Mouse (Mus musculus) limb, embryonic 12.5 days (tissue): ENCODE measurements at regions not wholly inside any gene's neighbourhood (a gene's known extent, or its start where the extent isn't known, plus 50 kb on each side); places are given as distances from the start of the nearest gene placed in this dataset.
"Not testable (repeated sequence)": the region's sequence is repeated elsewhere in the genome, so short reads cannot be mapped to it uniquely, and the experiment has no call there.

Experiments
- ATAC-seq: fragments of 200-750 bp; cut with Nextera tagmentation; 2 replicates; pipeline ENCODE4 v1.8.0; 2017; ENCODE audit warnings: low read depth, moderate TSS enrichment; ENCODE audit not compliant: insufficient number of reproducible peaks, insufficient read depth, low FRiP score, low TSS enrichment
- H3K27ac ChIP-seq: fragments of 300-500 bp; sonication (generic); 2 replicates; pipeline ENCODE4 v1.5.1; 2016; ENCODE audit warnings: mild to moderate bottlenecking, moderate library complexity
- H3K27me3 ChIP-seq: fragments of 300-500 bp; sonication (generic); 2 replicates; pipeline ENCODE4 v1.6.1; 2016; ENCODE audit warnings: mild to moderate bottlenecking, moderate library complexity
- H3K36me3 ChIP-seq: fragments of 300-500 bp; sonication (generic); 2 replicates; pipeline ENCODE4 v1.6.1; 2016; ENCODE audit warnings: mild to moderate bottlenecking, moderate library complexity
- H3K4me1 ChIP-seq: fragments of 300-500 bp; sonication (generic); replicated peaks from 2 replicates; pipeline ENCODE4 v1.6.1; 2016
- H3K4me2 ChIP-seq: fragments of 300-500 bp; sonication (generic); 2 replicates; pipeline ENCODE4 v1.6.1; 2016; ENCODE audit warnings: mild to moderate bottlenecking, moderate library complexity
- H3K4me3 ChIP-seq: fragments of 300-500 bp; sonication (generic); replicated peaks from 2 replicates; pipeline ENCODE4 v1.5.1; 2016; ENCODE audit warnings: mild to moderate bottlenecking
- H3K9ac ChIP-seq: fragments of 300-500 bp; sonication (generic); replicated peaks from 2 replicates; pipeline ENCODE4 v1.6.1; 2016; ENCODE audit warnings: mild to moderate bottlenecking, moderate library complexity
- H3K9me3 ChIP-seq: fragments of 300-500 bp; sonication (generic); 2 replicates; pipeline ENCODE4 v1.6.1; 2016; ENCODE audit warnings: mild to moderate bottlenecking, moderate library complexity
- WGBS: fragments of 180-500 bp; shearing (Covaris S2); methylation state at CpG from one replicate; pipeline ENCODE4 v1.1.7; 2016; 5-methylcytosine and 5-hydroxymethylcytosine counted together

GRCm38 (mm10) chr13:73069840-73070530 lies 190.3 kb upstream of the Irx4 start:
- no peak for ATAC-seq
- Histone ChIP-seq H3K9ac (no peak overlapping the region), H3K27me3 (peaks cover 43% of the 10 kb centered on the region), H3K4me2 (no peak overlapping the region), H3K27ac (no peak overlapping the region), H3K4me3 (no peak overlapping the region), H3K4me1 (no peaks in the 10 kb centered on the region; the same call in 1 of the 2 replicates), H3K9me3 (no peaks in the 10 kb centered on the region), H3K36me3 (no peaks in the 10 kb centered on the region)
- WGBS = 20% methylated on average over 13 of the region's 13 CpGs

DNA sequence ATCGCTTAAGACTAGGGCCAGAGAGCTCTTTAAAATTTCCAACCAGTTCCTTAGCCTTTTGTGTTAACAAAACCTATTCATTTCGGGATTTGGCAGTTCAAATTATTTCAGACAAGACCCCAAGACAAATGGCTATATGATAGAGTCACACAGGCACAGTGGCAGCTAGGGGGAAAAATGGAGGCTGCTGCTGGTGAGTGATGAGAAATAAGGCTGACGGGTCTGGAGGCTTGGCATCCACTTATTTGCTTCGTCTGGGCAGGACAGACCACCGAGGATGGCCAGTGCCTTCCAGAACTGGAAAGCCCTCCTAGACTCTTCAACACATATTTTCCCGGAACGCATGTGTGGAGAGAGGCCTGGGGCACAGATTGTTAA lies 189.8 kb upstream of the Irx4 start:
- H3K36me3 ChIP-seq = no peaks in the 10 kb centered on the region
- H3K4me2 ChIP-seq = no peak overlapping the region
- WGBS = 40% methylated on average over 7 of the region's 7 CpGs
- no peak for ATAC-seq
- no peak overlapping the region for H3K27ac ChIP-seq
- no peak overlapping the region for H3K9ac ChIP-seq
- H3K27me3 ChIP-seq = peaks cover 43% of the 10 kb centered on the region
- no peak overlapping the region for H3K4me3 ChIP-seq
- no peaks in the 10 kb centered on the region; the same call in 1 of the 2 replicates for H3K4me1 ChIP-seq
- H3K9me3 ChIP-seq = no peaks in the 10 kb centered on the region

GRCm38 (mm10) chr13:73071032-73071431 lies 189.2 kb upstream of the Irx4 start:
- Histone ChIP-seq H3K4me1 (no peaks in the 10 kb centered on the region; the same call in 1 of the 2 replicates), H3K4me3 (no peak overlapping the region), H3K9ac (no peak overlapping the region), H3K4me2 (no peak overlapping the region), H3K36me3 (no peaks in the 10 kb centered on the region), H3K27ac (no peak overlapping the region), H3K9me3 (no peaks in the 10 kb centered on the region), H3K27me3 (peaks cover 43% of the 10 kb centered on the region)
- ATAC-seq = no peak
- WGBS = 44% methylated on average over 8 of the region's 8 CpGs

GRCm38 (mm10) chr13:73071854-73072852 lies 188.1 kb upstream of the Irx4 start:
- no peak overlapping the region for H3K27ac ChIP-seq
- peaks cover 43% of the 10 kb centered on the region for H3K27me3 ChIP-seq
- no peaks in the 10 kb centered on the region; the same call in 1 of the 2 replicates for H3K4me1 ChIP-seq
- WGBS = 50% methylated on average over 6 of the region's 6 CpGs
- H3K9me3 ChIP-seq = no peaks in the 10 kb centered on the region
- no peak overlapping the region for H3K9ac ChIP-seq
- ATAC-seq = no peak
- H3K4me2 ChIP-seq = no peak overlapping the region
- H3K36me3 ChIP-seq = no peaks in the 10 kb centered on the region
- H3K4me3 ChIP-seq = no peak overlapping the region

DNA sequence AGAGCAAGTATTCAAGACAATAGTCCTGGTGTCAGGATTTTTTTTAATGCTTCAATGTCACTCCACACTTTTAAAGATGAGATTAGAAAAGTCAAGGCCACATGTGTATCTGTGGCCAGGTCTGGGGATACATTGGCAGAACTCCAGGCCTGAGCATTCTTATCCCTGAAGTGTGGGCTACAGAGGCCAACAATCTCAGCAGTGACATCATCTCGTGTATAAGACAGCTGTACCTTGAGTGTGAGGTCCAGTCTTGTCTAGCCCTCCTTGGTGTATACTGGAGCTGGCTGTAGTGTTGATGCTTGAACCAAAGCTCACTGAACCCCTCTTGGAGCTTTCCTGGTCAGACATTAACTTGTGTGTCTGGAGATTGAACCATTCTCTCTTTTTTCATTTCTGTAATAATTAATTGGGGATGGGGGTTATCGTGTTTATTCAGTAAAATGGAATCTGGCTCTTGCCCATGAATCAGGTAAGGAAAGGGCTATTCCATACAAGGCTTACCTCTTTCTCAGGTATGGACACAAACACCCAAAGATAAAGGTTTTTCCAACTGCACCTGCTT lies 182.3 kb upstream of the Irx4 start:
- Histone ChIP-seq H3K27me3 (peaks cover 4% of the 10 kb centered on the region; the same call in 1 of the 2 replicates), H3K36me3 (no peaks in the 10 kb centered on the region), H3K27ac (no peak overlapping the region), H3K9ac (no peak overlapping the region), H3K4me1 (no peaks in the 10 kb centered on the region), H3K4me2 (no peak overlapping the region), H3K4me3 (no peak overlapping the region), H3K9me3 (no peaks in the 10 kb centered on the region)
- ATAC-seq = no peak
- WGBS = 72% methylated on average over 2 of the region's 2 CpGs

- not testable (repeated sequence) for H3K27me3 ChIP-seq, H3K9ac ChIP-seq, H3K9me3 ChIP-seq, H3K4me2 ChIP-seq, ATAC-seq, H3K36me3 ChIP-seq, H3K4me1 ChIP-seq, H3K4me3 ChIP-seq, H3K27ac ChIP-seq
Observed at GRCm38 (mm10) chr13:73087815-73088214, 172.5 kb upstream of the Irx4 start.

GRCm38 (mm10) chr13:73091886-73092285 lies 168.4 kb upstream of the Irx4 start:
- Histone ChIP-seq H3K4me2 (no peak overlapping the region), H3K9ac (no peak overlapping the region), H3K4me3 (no peak overlapping the region), H3K27ac (no peak overlapping the region), H3K4me1 (no peaks in the 10 kb centered on the region), H3K36me3 (no peaks in the 10 kb centered on the region), H3K27me3 (no peaks in the 10 kb centered on the region; the same call in 1 of the 2 replicates), H3K9me3 (no peaks in the 10 kb centered on the region)
- ATAC-seq = no peak
- 52% methylated on average over 3 of the region's 3 CpGs for whole genome bisulfite sequencing

GRCm38 (mm10) chr13:73097502-73097901 lies 162.8 kb upstream of the Irx4 start:
- Histone ChIP-seq H3K9me3 (no peaks in the 10 kb centered on the region), H3K27me3 (no peaks in the 10 kb centered on the region; the same call in 1 of the 2 replicates), H3K4me1 (no peaks in the 10 kb centered on the region), H3K9ac (no peak overlapping the region), H3K4me3 (no peak overlapping the region), H3K36me3 (no peaks in the 10 kb centered on the region), H3K27ac (no peak overlapping the region), H3K4me2 (no peak overlapping the region)
- ATAC-seq = no peak
- WGBS = 80% methylated on average over 9 of the region's 9 CpGs

- Histone ChIP-seq H3K9ac (no peak overlapping the region), H3K9me3 (no peaks in the 10 kb centered on the region), H3K4me2 (no peak overlapping the region), H3K4me1 (no peaks in the 10 kb centered on the region), H3K4me3 (no peak overlapping the region), H3K27ac (no peak overlapping the region), H3K27me3 (no peaks in the 10 kb centered on the region; the same call in 1 of the 2 replicates), H3K36me3 (no peaks in the 10 kb centered on the region)
- no peak for ATAC-seq
- 83% methylated on average over 1 of the region's 1 CpGs for WGBS
Observed at GRCm38 (mm10) chr13:73099407-73099806, 160.9 kb upstream of the Irx4 start.

GRCm38 (mm10) chr13:73107250-73107993 lies 152.9 kb upstream of the Irx4 start:
- no peak overlapping the region for H3K9ac ChIP-seq
- no peak for ATAC-seq
- WGBS = 80% methylated on average over 14 of the region's 14 CpGs

More at GRCm38 (mm10) chr13:73107250-73107993, 152.9 kb upstream of the Irx4 start:
- Histone ChIP-seq H3K4me2 (no peak overlapping the region), H3K27me3 (no peaks in the 10 kb centered on the region), H3K36me3 (no peaks in the 10 kb centered on the region), H3K27ac (no peak overlapping the region), H3K9me3 (no peaks in the 10 kb centered on the region), H3K4me1 (no peaks in the 10 kb centered on the region), H3K4me3 (no peak overlapping the region)
